Mouse (Mus musculus): ENCODE results near the gene Abtb2.

Abtb2 gene

DNA sequence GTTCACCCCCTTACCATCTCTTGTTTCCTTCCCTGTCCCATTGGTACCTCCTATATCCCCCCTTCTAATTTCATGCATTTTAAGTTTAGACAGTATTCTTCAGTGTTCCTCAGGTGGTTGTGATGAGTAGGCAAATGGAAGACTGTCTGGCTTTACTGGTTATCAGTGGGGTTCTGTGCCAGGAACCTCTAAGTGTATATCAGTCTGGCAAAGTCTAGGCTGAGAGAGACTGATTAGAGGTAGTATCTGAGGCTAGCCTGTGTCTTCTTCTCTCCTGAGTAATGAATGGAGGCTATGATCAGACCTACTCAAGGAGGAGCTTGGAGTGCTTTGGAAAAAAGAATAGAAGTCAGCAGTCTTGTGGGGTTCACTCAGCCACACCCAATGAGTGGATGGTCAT is 18.0 kb downstream of the Abtb2 start:
- DNase-seq (ENCODE audit: low spot score in 2 of 2) = no peak

DNA sequence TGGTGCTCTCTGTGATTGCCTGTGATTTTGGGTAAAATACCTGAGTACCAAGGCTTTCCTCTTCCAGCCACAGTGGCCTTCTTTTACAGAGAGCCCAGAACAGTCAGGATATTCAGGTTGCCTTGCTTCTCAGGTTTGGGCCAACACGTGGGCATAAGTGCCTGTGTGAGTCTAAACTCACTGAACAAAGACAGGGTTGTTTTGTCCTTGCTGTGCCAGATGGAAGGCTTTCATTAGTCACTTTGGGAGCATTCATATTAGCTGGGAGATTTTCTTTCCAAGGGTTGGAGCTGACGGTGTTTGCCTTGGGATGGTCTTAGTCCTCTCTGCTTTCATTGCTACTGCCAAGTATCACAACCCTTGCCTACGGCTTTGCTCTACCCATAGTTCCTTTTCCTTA is 20.3 kb downstream of the Abtb2 start:
- no peak for DNase-seq (ENCODE audit: low spot score in 2 of 2)

DNA sequence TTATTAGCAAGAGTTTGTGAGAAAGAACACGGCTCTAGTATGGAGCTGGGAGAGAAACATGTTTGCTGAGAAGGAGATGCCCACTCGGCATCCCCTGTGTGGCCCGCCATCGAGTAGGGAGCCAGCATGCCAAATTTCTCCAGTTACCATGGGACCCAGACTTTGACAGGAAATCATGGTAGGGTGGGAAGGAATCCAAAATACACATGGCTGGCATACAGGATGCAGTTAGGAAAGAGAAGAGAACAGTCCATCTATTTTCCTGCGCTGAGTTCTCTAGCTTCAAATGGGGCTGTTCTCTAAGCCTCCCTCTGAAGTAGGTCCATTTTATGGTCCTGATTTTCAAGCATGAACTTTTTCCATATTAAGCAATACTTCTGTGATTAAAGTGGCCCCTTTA is 22.7 kb downstream of the Abtb2 start:
- DNase-seq (ENCODE audit: low spot score in 2 of 2) = no peak

DNA sequence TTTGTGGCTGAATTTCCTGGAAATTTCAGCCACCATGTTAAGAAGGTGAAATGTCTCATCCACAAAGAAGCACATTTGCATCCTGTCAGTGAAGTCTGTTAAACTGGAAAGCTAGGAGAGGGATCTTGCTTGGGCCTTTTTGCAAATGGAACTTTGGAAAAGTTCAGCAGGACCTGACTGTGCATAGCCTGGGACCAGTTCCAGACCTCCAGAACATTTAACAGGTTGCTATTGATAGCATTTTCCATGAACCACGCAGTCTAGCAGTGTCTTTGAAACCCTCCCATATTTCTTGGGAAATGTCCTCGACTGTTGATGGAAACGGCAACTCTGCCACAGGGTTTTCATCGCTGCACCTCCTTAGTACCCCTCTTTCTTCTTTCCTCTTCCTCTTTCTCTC is 23.3 kb downstream of the Abtb2 start:
- no peak for DNase-seq (ENCODE audit: low spot score in 2 of 2)

DNA sequence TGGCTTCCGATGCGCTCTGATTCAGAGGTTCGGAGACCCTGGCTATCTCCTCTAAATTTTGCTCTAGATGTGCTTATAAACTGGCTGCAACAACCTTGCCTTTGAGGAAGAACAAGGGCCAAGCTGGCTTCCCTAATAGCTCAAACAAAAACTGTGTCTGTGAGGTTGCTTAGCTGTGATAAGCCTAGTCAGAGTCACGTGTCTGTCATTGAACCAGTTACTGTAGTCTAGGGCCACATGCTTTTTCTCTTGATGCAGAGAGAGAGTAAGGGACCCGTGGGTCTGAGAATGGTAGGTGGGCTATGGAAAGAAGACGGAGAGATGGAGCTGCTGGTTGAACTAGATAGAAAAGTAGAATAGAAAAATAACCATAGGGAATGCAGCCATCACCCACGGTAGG is 24.5 kb downstream of the Abtb2 start:
- no peak for DNase-seq (ENCODE audit: low spot score in 2 of 2)

DNA sequence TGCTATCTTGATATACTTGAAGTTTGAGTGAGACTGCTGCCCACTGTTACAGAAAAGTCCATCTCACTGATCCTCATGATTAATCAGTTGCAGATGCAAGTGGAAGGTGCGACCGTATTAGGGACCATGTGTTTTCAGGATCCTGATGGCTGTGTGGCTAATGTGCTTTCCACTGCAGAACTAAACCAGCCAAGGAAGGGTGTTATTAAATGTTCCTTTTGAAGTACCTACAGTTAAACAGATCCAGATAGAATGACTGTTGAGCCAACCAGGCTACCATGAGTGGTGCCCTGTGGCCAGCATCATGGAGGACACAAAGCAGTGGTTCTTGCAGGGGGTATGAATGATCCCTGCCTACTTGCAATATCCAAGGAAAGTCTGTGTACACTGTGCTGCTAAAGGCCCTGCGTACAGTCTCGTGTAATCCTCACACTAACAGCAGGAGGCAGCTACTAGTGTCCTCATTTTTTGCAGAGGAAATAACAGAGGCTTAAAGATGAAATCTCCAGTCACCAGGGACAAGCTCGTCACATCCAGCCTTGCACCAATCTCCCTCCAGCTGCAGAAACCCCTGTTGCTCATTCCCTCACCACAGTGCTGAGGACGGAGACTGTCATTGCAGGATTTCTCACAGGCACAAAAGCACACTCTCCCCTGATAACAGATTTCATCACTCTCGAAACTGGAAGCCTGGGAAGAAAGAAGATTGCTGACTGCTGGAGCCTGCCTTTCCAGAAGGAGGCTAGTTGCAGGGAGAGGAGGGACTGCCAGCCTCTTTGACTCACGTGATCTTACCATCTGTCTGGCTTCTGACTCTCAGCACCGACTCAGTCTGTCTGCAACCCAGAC is 25.9 kb downstream of the Abtb2 start:
- no peak for DNase-seq (ENCODE audit: low spot score in 2 of 2)

DNA sequence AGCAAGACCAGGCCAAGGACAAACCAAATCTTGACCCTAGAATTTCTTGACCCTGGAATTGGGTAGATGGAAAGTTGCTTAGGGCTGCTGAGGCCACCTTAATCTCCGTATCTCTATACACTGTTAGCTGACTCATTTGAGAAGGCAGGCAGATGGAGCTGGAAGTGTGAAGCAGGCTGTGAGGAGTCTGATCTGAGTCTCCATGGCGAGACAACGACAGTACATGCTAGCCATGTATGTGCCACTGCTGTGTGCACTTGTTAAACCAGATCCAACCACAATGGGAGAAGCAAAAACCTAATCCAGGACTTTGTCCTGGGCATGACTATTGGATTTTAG is 26.4 kb downstream of the Abtb2 start:
- DNase-seq (ENCODE audit: low spot score in 2 of 2) = no peak

DNA sequence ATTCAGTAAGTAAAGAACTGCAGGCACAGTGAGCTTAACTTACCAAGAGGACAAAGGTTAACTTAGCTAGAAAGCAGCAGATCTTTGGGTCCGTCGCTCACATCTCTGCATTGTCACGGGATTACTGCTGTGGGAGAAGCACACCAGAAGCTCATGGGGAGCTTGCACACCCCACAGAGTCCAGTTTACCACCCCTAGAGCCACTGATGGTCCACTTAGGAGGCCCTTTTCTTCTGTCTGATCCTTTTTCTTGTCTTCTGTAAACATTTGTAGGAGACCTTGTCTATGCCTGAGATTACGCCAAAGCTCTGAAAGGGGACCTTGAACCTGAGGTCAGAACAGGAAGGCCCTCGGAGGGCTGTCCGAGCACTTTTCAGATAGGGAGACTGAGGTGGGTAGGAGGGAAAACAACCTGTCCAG is 28.5 kb downstream of the Abtb2 start:
- no peak for DNase-seq (ENCODE audit: low spot score in 2 of 2)

DNA sequence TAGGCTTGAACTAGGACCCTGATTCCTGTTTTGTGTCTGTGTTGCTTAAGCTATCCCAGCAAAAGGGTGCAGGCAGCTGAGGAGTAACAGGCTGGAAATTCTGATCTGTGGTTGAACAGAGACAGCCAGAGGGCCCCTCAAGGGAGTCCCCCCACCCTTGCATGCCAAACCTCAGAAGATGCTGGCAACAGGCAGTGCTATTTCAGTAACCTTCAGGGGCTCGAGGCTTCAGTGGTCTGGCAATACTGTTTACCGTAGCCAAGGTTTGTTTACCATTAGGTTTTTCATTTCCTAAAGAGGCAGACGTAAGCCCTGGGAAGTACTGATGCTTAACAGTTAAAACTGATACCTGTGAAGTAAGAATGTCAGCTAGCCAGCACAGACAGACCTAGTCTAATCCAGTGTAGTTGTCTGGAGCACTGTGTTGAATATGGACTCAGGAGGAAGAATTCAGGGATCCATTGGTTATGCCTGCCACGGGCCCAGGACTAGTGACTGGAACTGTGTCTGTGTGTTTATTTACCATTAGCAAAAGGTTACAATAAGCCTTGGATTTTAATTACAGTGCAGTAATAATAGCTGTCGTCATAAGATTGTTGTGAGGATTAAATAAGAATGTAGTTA is 29.0 kb downstream of the Abtb2 start:
- no peak for DNase-seq (ENCODE audit: low spot score in 2 of 2)

DNA sequence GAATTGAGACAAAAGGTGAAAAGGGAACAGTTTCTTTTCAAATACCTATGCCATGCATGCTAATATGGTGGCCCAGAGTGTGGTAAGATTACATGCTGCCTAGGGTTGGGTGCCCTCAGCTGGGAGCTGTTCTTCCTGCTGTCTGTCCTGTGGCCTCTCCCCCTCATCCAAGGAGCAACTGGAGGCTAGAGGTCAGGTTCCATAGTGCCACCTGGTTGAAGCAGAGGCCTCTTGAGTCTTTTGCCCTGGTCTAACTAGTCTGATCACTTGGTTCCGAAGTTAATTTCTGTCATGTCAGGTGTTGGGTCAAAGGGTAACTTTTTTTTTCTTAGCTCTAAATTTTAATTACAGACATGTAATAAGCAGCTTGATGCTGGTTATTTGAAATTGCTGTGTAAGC is 33.2 kb downstream of the Abtb2 start:
- DNase-seq (ENCODE audit: low spot score in 2 of 2) = no peak

DNA sequence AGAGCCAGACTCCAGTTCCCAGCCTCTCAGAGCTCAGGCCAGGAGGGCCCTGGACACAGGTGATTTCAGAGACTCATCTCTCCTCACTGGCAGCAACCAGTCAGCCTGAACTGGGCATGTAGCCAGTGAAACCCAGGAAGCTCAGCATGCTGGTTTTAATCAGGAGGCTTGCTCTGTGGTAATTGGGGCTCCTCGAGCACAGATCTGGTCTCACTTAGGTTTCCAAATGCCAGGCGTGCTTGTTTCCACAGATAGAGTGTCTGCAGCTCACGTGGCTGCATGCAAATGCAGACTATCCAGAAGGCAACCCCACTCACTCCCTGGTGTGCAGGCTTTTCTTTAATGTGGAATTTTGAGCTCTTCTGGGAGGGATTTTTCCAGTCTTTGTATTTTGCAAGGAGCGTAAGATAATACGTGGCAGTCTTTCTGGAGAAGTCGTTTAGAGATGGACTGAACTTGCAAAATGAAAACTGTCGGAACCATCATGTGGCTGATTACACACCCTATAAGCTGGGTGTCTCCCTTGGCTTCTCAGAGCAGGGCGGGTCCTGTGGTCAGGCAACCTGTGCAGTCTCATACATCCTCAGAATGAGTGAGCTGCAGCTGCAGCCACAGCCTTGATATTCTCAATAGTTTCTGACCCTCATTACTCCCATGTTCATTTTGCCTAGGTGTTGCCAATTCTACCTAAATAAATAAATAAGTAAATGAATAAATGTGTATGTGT is 34.2 kb downstream of the Abtb2 start:
- DNase-seq (ENCODE audit: low spot score in 2 of 2) = no peak

DNA sequence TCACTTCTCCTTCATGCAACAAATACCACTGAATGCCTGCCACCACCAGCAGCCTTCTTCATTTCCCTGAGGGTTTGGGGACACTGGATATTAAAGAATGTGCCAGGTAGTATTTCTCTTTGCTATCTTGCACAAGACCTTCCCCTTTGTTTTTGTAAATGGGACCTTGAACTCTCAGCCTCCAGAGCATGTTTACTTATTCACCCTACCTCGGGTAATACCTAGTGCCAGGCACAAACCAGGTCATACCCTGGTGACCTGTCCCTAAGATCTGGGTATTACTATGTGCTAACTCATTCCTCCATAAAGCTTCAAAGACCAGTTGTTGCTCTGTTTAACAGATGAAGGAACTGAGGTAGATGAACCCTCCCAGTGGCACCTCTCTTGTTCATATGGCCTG is 35.0 kb downstream of the Abtb2 start:
- DNase-seq (ENCODE audit: low spot score in 2 of 2) = no peak

DNA sequence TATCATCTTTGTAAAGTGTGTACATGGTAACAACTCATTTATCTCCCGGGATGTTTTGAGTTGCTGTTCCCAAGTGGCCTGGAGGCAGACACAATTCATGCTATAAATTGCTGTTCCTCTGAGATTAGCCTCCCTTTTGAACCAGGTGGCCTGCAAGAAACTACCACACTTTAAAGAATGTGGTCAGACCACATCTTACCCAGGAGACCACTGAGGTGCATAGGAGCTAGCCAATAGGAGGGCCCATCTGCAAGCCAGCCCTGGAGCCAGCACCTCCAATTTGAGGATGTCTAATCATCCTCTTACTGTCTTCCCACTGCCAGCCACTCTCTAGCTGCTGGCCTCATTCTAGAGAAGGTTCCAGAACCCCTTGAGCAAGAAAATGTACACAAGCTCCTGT is 35.4 kb downstream of the Abtb2 start:
- DNase-seq (ENCODE audit: low spot score in 2 of 2) = no peak

DNA sequence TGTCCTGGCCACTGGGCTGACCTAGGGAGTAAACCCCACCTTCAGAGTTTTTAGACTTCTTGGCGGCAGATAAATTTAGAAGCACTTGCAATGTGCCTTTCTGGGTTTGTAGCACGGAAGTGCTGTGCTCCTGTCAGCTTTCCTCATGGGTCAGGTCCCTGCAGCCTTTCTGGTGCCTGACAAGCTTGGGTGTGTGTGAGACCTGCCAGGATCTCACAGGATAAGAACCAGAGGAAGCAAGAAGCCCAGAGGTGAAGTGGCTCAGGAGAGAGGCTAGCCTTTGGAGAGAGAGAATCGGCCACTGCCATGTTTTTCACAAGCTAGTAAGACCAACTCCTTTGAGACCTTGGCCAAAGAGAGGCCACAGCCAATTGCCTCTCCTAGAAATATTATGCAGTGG is 37.1 kb downstream of the Abtb2 start:
- DNase-seq (ENCODE audit: low spot score in 2 of 2) = no peak

DNA sequence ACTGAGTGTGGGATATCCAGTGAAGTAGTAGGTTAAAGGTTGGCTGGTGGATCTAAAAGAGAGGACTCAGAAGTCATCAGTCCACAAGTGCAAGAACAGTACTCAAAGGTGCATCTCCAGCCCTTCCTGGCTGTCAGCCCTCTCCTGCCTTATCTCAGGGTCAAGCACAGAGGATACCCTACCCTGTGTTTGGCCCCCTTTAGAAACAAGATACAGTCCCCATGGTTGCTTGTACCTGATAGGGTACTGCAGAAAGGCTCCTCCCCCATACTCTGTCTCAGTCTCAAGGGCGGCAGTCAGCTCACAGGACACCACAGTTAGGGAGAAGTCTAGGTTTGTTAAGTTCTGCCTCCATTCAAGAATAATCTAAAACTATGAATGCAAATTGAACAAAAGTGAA is 37.8 kb downstream of the Abtb2 start:
- DNase-seq (ENCODE audit: low spot score in 2 of 2) = no peak

DNA sequence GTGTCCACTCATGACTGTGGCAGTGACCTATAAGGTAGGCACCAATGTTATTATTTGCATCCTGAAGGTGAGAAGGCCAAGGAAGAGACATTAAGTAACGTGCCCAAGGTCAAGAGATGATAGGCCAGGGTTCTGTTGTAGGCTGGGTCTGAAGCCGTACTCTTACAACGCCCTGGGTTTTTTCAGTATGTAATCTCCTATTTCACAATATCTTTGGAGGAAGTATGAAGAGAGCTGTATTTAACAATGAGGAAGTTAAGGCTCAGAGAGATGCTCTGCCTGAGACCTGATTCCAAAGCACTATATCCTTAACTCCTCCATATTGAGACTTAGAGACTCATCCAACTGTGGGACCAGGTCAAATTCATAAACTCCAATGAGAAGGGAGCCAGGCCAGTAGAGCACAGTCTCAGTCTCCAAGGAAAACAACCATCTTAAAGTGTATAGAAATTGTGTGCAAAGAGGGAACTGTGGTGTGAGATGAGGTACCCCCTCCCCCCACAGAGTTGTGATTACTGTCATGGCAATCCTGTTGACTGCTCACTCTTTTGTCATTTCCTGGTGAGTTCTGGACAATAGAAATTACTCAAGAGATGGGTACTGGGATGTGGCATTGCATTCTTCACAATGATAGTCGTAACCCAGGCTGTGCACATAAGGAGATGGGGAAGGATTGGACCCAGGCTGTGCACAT is 39.8 kb downstream of the Abtb2 start:
- DNase-seq (ENCODE audit: low spot score in 2 of 2) = no peak

DNA sequence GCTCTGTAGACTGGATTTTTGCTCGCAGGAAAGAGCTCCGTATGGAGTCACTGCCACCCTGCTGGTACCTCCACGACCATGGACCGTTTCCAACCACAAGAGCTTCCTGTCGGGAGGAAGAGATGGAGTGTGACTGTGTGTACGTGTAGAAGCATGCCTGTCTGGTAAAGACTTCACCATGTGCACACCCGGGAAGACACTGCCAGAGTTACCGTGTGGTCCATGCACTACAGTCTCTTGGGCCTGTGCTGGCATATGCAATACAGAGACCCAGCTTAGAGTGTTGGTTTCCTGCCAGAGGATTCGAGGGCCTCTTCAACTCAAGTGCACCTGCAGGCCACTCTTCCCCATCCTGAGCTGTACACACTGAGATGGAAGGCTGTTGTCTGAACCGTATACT is 41.8 kb downstream of the Abtb2 start:
- no peak for DNase-seq (ENCODE audit: low spot score in 2 of 2)

DNA sequence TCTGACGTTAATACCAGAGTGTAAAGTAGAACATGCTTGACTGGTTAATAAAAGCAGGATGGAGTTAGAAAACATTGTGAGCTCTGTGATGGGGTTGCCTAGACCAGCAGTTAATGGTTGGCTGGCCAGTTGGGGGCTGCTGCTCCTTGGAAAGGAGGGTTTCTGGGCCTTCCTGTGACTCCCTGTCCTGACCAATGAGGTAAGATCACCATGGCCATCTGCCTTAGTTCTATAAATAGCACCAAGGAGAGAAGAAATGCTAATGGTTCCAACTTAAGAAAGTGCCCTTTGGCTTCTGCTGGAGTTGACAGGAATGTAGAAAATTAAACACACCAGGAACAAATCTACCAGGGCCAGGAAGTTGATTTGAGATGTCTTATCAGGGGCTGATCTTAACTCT is 42.8 kb downstream of the Abtb2 start:
- no peak for DNase-seq (ENCODE audit: low spot score in 2 of 2)

DNA sequence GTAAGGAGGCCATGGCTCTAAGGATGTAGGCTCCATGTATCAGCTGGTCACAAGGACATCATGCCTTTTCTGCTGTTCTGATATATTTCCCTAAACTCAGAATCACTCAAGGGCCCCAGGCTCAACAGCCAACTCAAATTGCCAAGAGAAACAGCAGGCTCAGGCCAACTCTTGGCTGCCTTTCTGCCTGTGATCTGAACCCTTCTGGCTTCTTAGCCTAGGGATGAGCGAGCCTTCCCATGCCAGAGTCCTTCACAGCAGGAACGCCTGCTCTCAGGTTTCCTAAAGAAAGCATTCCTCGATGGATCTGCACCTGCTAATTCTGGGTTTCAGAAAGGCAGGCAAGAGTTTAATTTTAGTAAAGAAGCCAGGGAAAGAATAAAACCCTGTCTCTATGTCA is 43.4 kb downstream of the Abtb2 start:
- no peak for DNase-seq (ENCODE audit: low spot score in 2 of 2)

DNA sequence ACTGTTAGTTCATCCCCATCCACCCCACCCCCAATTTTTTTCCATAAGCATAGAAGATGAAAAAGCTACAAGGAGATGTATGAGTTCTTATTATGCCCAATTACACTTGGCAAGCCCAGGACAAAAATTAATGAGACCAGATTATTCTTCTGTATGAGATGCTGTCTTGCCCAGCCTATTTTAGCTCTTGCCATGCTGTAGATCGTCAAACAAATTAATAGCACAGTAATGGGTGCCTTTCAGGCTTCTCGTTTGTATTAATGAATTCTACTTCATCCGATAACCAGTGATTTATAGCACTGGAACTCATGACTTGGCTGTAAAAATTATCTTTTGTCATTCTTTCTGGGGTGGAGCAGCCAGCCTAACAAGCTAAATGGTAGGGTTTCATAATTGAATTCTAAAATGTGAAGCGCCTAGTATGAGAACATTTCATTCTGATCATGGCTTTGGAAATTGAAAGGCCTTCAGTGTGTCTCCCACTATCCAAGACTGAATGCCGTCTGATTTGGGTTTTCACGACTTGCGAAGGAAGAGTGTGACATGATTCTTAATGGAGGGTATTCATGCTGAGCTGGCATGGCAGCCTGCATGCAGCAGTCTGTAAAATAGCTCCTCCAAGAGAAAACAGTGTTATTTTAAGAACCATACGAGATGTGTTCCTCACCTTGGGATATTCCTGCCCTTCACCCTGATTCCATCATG is 44.9 kb downstream of the Abtb2 start:
- no peak for DNase-seq (ENCODE audit: low spot score in 2 of 2)

DNA sequence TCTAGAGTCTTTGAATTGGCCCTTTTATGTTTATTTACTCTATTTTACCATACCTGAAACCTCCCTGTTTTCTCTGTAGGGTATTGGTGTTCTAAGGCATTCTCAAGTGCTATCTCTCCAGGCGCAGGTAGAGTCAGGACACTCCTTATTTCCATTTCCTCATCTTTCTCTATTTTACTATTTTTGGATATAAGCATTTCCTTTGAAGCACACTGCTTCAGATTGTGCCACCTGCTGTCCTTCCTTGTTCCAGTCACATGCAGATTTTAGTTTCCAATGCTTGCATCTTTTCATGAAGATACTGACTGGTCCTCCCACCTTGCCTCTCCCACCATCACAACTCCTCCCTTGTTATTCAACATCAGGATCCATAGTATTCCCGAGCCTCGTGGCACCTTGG is 47.8 kb downstream of the Abtb2 start:
- no peak for DNase-seq (ENCODE audit: low spot score in 2 of 2)

DNA sequence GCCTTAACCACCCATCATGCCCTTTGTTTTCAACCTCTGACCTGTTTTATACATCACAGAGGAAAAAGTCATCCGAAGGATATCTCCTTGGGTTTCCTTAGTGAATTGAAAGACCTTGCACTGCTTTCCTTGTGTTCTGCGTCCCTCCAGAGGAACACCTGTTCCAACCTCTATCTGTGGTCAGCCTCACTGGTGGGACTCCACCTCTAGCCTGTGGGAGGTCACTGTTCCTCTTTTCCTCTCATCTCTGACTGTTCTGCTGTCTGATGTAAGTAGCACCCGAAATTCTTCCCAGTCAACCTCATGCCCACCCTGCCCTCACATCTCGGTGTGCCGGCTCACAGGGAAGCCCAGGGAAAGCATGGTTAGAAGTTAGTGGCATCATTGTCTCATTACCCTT is 48.9 kb downstream of the Abtb2 start:
- DNase-seq (ENCODE audit: low spot score in 2 of 2) = no peak

Measured in spleen, postnatal 14 days (tissue).